Mouse (Mus musculus): ENCODE measurements around the gene Med25. TPM values are rescaled to one million over a fixed set of nuclear protein-coding genes. Genes with fewer than 3 reads are reported as not detected.

Med25 gene
- polyA plus RNA-seq, 1 experiment from 2014 or later = 126 TPM

GRCm38 (mm10) chr7:44908706-44909476, 16.4 kb upstream of the Med25 start:
- Histone ChIP-seq H3K4me2 (no peak overlapping the region), H3K27ac (no peak overlapping the region), H3K4me1 (no peaks in the 10 kb centered on the region), H3K27me3 (no peaks in the 10 kb centered on the region), H3K9me3 (replicated peaks) (no peaks in the 10 kb centered on the region), H3K9ac (no peak overlapping the region), H3K36me3 (peaks cover 99% of the 10 kb centered on the region), H3K4me3 (replicated peaks) (no peak overlapping the region)
- no peak for ATAC-seq (replicated peaks; ENCODE audit: low FRiP score)
- 85% methylated on average over 15 of the region's 15 CpGs for WGBS

- ATAC-seq (replicated peaks; ENCODE audit: low FRiP score) = no peak
- H3K27ac ChIP-seq = no peak overlapping the region
- H3K36me3 ChIP-seq = peaks cover 88% of the 10 kb centered on the region
- H3K9me3 ChIP-seq (replicated peaks) = no peaks in the 10 kb centered on the region
- no peak overlapping the region for H3K4me3 ChIP-seq (replicated peaks)
- no peak overlapping the region for H3K9ac ChIP-seq
- H3K4me1 ChIP-seq = peaks cover 15% of the 10 kb centered on the region
- 89% methylated on average over 20 of the region's 20 CpGs for WGBS
- no peak overlapping the region for H3K4me2 ChIP-seq
- no peaks in the 10 kb centered on the region for H3K27me3 ChIP-seq
These were observed 12.9 kb upstream of the Med25 start for GRCm38 (mm10) chr7:44905430-44905829.

- Histone ChIP-seq H3K9ac (no peak overlapping the region; the same call in 1 of the 2 replicates), H3K27ac (peak overlapping the region; percentile 90), H3K36me3 (peaks cover 67% of the 10 kb centered on the region)
These were observed 8.8 kb upstream of the Med25 start for GRCm38 (mm10) chr7:44901230-44901722.

GRCm38 (mm10) chr7:44900632-44901031, 8.1 kb upstream of the Med25 start:
- peak overlapping the region; percentile 90 for H3K27ac ChIP-seq
- no peak overlapping the region for H3K9ac ChIP-seq
- H3K36me3 ChIP-seq = peaks cover 60% of the 10 kb centered on the region
- H3K4me3 ChIP-seq (replicated peaks) = no peak overlapping the region
- H3K27me3 ChIP-seq = no peaks in the 10 kb centered on the region
- no peaks in the 10 kb centered on the region for H3K9me3 ChIP-seq (replicated peaks)
- H3K4me2 ChIP-seq = peak overlapping the region; percentile 67; the same call in 1 of the 2 replicates
- ATAC-seq (replicated peaks; ENCODE audit: low FRiP score) = peak; percentile 30
- peaks cover 48% of the 10 kb centered on the region for H3K4me1 ChIP-seq
- 86% methylated on average over 11 of the region's 11 CpGs for WGBS

More at GRCm38 (mm10) chr7:44901230-44901722, 8.8 kb upstream of the Med25 start:
- H3K4me1 ChIP-seq = peaks cover 48% of the 10 kb centered on the region
- peak overlapping the region; percentile 39 for H3K4me3 ChIP-seq (replicated peaks)
- H3K9me3 ChIP-seq (replicated peaks) = no peaks in the 10 kb centered on the region
- peak overlapping the region; percentile 67 for H3K4me2 ChIP-seq
- no peaks in the 10 kb centered on the region for H3K27me3 ChIP-seq
- WGBS = 17% methylated on average over 21 of the region's 21 CpGs
- peak; percentile 63 for ATAC-seq (replicated peaks; ENCODE audit: low FRiP score)

- H3K36me3 ChIP-seq = peaks cover 40% of the 10 kb centered on the region
- H3K9ac ChIP-seq = no peak overlapping the region
- ATAC-seq (replicated peaks; ENCODE audit: low FRiP score) = no peak
- no peaks in the 10 kb centered on the region for H3K27me3 ChIP-seq
- peak overlapping the region; percentile 51; the same call in 1 of the 2 replicates for H3K27ac ChIP-seq
- H3K4me1 ChIP-seq = peaks cover 57% of the 10 kb centered on the region
- WGBS = 37% methylated on average over 19 of the region's 19 CpGs
- 0 out of 2 replicates have a peak overlapping the region, but pooled peaks have one; percentile 12 for H3K4me2 ChIP-seq
- H3K4me3 ChIP-seq (replicated peaks) = no peak overlapping the region
- no peaks in the 10 kb centered on the region for H3K9me3 ChIP-seq (replicated peaks)
These were observed 6.1 kb upstream of the Med25 start for GRCm38 (mm10) chr7:44898607-44899006.

GRCm38 (mm10) chr7:44896499-44896898, 4.0 kb upstream of the Med25 start:
- Histone ChIP-seq H3K9me3 (replicated peaks) (no peaks in the 10 kb centered on the region), H3K4me3 (replicated peaks) (peak overlapping the region; percentile 75), H3K4me1 (peaks cover 61% of the 10 kb centered on the region), H3K27me3 (no peaks in the 10 kb centered on the region), H3K9ac (peak overlapping the region; percentile 76), H3K27ac (peak overlapping the region; percentile 92), H3K4me2 (peak overlapping the region; percentile 77), H3K36me3 (peaks cover 26% of the 10 kb centered on the region)
- WGBS = 23% methylated on average over 10 of the region's 10 CpGs
- no peak for ATAC-seq (replicated peaks; ENCODE audit: low FRiP score)

- peak within 1 kb of the TSS; percentile 92 for H3K27ac ChIP-seq
- ATAC-seq (replicated peaks; ENCODE audit: low FRiP score) = peak; percentile 30
- H3K27me3 ChIP-seq = no peaks in the 10 kb centered on the region
- H3K9me3 ChIP-seq (replicated peaks) = no peaks in the 10 kb centered on the region
- peak within 1 kb of the TSS; percentile 77 for H3K4me2 ChIP-seq
- WGBS = 1% methylated on average over 34 of the region's 34 CpGs
- peaks cover 27% of the 10 kb centered on the region for H3K36me3 ChIP-seq
- H3K9ac ChIP-seq = peak within 1 kb of the TSS; percentile 76
- H3K4me1 ChIP-seq = peaks cover 61% of the 10 kb centered on the region
- peak within 1 kb of the TSS; percentile 75 for H3K4me3 ChIP-seq (replicated peaks)
These were observed 3.3 kb upstream of the Med25 start, which contains the start of gene Fuz for GRCm38 (mm10) chr7:44895593-44896434. Gene Fuz, plus strand, starts transcription at chr7:44896079.

- Histone ChIP-seq H3K27me3 (no peaks in the 10 kb centered on the region), H3K36me3 (peaks cover 25% of the 10 kb centered on the region), H3K27ac (peak overlapping the region; percentile 92; the same call in 1 of the 2 replicates), H3K4me1 (peaks cover 61% of the 10 kb centered on the region), H3K4me2 (peak overlapping the region; percentile 77), H3K9ac (no peak overlapping the region), H3K9me3 (replicated peaks) (no peaks in the 10 kb centered on the region), H3K4me3 (replicated peaks) (peak overlapping the region; percentile 75)
- WGBS = 68% methylated on average over 7 of the region's 7 CpGs
- ATAC-seq (replicated peaks; ENCODE audit: low FRiP score) = no peak
These were observed 2.7 kb upstream of the Med25 start for GRCm38 (mm10) chr7:44895206-44895592.

GRCm38 (mm10) chr7:44894175-44894574, 1.7 kb upstream of the Med25 start:
- H3K27me3 ChIP-seq = no peaks in the 10 kb centered on the region
- 86% methylated on average over 3 of the region's 3 CpGs for WGBS
- no peaks in the 10 kb centered on the region for H3K9me3 ChIP-seq (replicated peaks)
- H3K4me1 ChIP-seq = peaks cover 59% of the 10 kb centered on the region
- peaks cover 21% of the 10 kb centered on the region for H3K36me3 ChIP-seq
- no peak overlapping the region for H3K4me3 ChIP-seq (replicated peaks)
- no peak overlapping the region for H3K4me2 ChIP-seq
- H3K9ac ChIP-seq = no peak overlapping the region
- ATAC-seq (replicated peaks; ENCODE audit: low FRiP score) = no peak
- H3K27ac ChIP-seq = no peak overlapping the region

GRCm38 (mm10) chr7:44893197-44893596, 685 bp upstream of the Med25 start:
- WGBS = 29% methylated on average over 8 of the region's 8 CpGs
- Histone ChIP-seq H3K9ac (no peak overlapping the region), H3K9me3 (replicated peaks) (no peaks in the 10 kb centered on the region), H3K4me1 (peaks cover 55% of the 10 kb centered on the region), H3K27me3 (no peaks in the 10 kb centered on the region), H3K4me2 (peak overlapping the region; percentile 86), H3K4me3 (replicated peaks) (peak overlapping the region; percentile 87), H3K36me3 (peaks cover 27% of the 10 kb centered on the region), H3K27ac (peak overlapping the region; percentile 91)
- no peak for ATAC-seq (replicated peaks; ENCODE audit: low FRiP score)

- ATAC-seq (replicated peaks; ENCODE audit: low FRiP score) = no peak
- Histone ChIP-seq H3K4me1 (peaks cover 49% of the 10 kb centered on the region), H3K9me3 (replicated peaks) (no peaks in the 10 kb centered on the region), H3K27me3 (no peaks in the 10 kb centered on the region), H3K27ac (peak overlapping the region; percentile 99), H3K4me2 (peak overlapping the region; percentile 86), H3K36me3 (peaks cover 35% of the 10 kb centered on the region), H3K9ac (peak overlapping the region; percentile 93), H3K4me3 (replicated peaks) (peak overlapping the region; percentile 87)
- 15% methylated on average over 6 of the region's 6 CpGs for WGBS
These were observed 901 bp downstream of the Med25 start for GRCm38 (mm10) chr7:44891611-44892010.
